Mouse (Mus musculus) brain, embryonic 14.5 days (tissue): ENCODE results near the gene Copz1.

ENCODE experiments used
- CTCF ChIP-seq: fragments of 200-500 bp; IDR thresholded peaks from 2 replicates; pipeline ENCODE4 v1.5.1; 2012; ENCODE audit warnings: inconsistent platforms, mild to moderate bottlenecking, moderate library complexity, borderline replicate concordance; ENCODE audit not compliant: insufficient read depth, insufficient read length; ENCODE audit errors: extremely low read depth
- POLR2A ChIP-seq: fragments of 200-500 bp; IDR thresholded peaks from 2 replicates; pipeline ENCODE4 v1.6.1; 2012; ENCODE audit warnings: mild to moderate bottlenecking, inconsistent platforms, borderline replicate concordance; ENCODE audit not compliant: poor library complexity, insufficient read depth, insufficient read length, severe bottlenecking; ENCODE audit errors: extremely low read depth

DNA sequence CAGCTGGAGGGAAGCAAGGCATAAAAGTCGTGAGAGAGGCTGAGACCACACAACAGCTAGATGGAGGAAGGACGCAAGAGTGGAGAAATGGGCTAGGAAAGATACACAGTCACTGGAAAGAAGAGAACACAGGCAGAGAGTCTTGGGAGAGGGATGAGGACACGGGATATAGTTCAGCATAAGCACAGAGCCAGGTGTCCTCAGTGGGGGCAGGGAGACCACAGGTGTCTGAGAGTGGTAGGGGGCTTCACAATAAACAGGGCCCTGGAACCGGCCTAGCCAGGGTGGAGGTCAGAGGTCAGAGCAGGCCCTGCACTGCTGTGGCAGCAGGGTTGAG is 66.3 kb downstream of the Copz1 start:
- TF ChIP-seq CTCF = no peak
- no peak for TF ChIP-seq POLR2A
